Mouse (Mus musculus) thymus, postnatal 4 days (tissue): ENCODE measurements around the gene Armh1.

Experiments
- DNase-seq: peaks from one replicate; pipeline ENCODE4 v3.0.0; 2021

The Armh1 gene

GRCm38 (mm10) chr4:117251801-117252316 lies at the start of gene Armh1, which contains the start of gene Tmem53:
Gene Armh1 (minus strand): TSS chr4:117252125.
Gene Tmem53 (plus strand): TSS chr4:117251951.
- peak; percentile 95 for DNase-seq

GRCm38 (mm10) chr4:117299921-117300320 lies 48.0 kb upstream of the Armh1 start:
- no peak for DNase-seq

GRCm38 (mm10) chr4:117297819-117298218 lies 45.9 kb upstream of the Armh1 start:
- DNase-seq = no peak

- DNase-seq = no peak
Observed at GRCm38 (mm10) chr4:117296849-117297593, 45.1 kb upstream of the Armh1 start.

- no peak for DNase-seq
Observed at GRCm38 (mm10) chr4:117291696-117292095, 39.8 kb upstream of the Armh1 start.

GRCm38 (mm10) chr4:117288927-117289801 lies 37.2 kb upstream of the Armh1 start:
- DNase-seq = peak; percentile 87

- DNase-seq = no peak
Observed at GRCm38 (mm10) chr4:117288277-117288926, 36.5 kb upstream of the Armh1 start.

- DNase-seq = no peak
Observed at GRCm38 (mm10) chr4:117284363-117284762, 32.4 kb upstream of the Armh1 start.

GRCm38 (mm10) chr4:117283271-117284191 lies 31.6 kb upstream of the Armh1 start:
- no peak for DNase-seq

- DNase-seq = no peak
Observed at GRCm38 (mm10) chr4:117281090-117281845, 29.3 kb upstream of the Armh1 start.

- no peak for DNase-seq
Observed at GRCm38 (mm10) chr4:117280397-117280930, 28.5 kb upstream of the Armh1 start.

- no peak for DNase-seq
Observed at GRCm38 (mm10) chr4:117279253-117279642, 27.3 kb upstream of the Armh1 start.

GRCm38 (mm10) chr4:117278381-117279252 lies 26.7 kb upstream of the Armh1 start:
- no peak for DNase-seq

GRCm38 (mm10) chr4:117277687-117278086 lies 25.8 kb upstream of the Armh1 start:
- DNase-seq = no peak

- no peak for DNase-seq
Observed at GRCm38 (mm10) chr4:117277021-117277420, 25.1 kb upstream of the Armh1 start.

- no peak for DNase-seq
Observed at GRCm38 (mm10) chr4:117276281-117276711, 24.4 kb upstream of the Armh1 start.

- no peak for DNase-seq
Observed at GRCm38 (mm10) chr4:117274720-117275119, 22.8 kb upstream of the Armh1 start.

GRCm38 (mm10) chr4:117272459-117272858 lies 20.5 kb upstream of the Armh1 start:
- no peak for DNase-seq

- DNase-seq = peak; percentile 86
Observed at GRCm38 (mm10) chr4:117270278-117270677, 18.4 kb upstream of the Armh1 start.
